Mouse (Mus musculus): Measurements from ENCODE around the gene Gm26620.

Gm26620 gene

DNA sequence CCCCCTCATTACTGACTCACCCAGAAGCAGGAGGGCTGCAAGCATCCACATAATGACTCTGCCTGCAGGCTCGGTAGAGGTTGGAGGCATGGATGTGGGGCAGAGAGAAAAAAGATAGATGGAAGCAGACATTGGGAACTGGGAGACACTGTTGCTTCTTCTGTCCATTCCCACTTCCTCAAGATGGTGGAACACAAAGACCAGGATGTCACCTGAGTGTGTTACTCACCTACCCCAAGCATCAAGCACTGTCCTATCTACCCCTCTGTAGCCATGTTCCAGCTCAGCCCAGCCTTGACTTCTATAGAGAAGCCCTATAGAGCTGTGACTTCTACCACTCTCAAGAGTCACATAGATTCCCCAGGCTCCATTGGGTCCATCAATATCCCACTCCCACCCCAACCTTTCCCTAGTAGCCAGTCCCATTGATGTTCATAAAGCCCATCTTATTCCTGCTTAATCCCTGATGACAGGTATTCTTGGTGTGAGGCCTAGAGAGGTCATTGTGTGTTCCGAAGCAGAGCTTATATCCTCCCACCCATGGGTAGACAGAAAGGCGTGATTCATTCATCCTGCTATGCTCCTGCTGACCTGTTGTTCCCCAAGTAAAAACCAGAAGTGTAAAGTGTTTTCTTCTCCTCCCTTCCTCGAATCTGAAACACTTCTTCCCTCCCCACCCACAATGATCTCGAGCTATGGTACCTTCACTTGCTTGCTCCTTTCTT is 28.2 kb downstream of the Gm26620 start, which contains the start of gene Fcrlb:
Fcrlb (minus strand) TSS at position 51 of the 725 bp plus-strand sequence.
- no peak for DNase-seq

- no peak for DNase-seq
These were observed 30.8 kb downstream of the Gm26620 start for GRCm38 (mm10) chr1:170915657-170916056.

DNA sequence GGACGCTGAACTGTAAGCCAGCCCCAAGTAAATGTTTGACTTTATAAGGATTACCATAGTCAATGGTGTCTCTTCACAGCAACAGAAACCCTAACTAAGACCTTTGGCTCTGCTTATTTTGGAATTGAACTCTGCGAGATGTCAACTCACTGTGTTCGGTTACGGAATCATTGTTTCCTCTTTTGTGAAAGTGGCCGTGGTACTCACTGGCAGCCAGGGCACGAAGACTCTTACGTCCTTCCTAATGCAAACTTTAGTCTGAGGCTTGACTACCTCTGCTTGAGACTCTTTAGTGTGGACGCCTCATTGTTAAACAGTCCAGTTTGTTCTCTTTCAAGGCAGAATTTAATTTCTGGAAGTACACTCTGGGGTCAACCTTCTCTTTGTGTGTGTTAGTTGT is 34.4 kb downstream of the Gm26620 start:
- no peak for DNase-seq

- no peak for DNase-seq
These were observed 39.6 kb downstream of the Gm26620 start for GRCm38 (mm10) chr1:170924485-170924884.

DNA sequence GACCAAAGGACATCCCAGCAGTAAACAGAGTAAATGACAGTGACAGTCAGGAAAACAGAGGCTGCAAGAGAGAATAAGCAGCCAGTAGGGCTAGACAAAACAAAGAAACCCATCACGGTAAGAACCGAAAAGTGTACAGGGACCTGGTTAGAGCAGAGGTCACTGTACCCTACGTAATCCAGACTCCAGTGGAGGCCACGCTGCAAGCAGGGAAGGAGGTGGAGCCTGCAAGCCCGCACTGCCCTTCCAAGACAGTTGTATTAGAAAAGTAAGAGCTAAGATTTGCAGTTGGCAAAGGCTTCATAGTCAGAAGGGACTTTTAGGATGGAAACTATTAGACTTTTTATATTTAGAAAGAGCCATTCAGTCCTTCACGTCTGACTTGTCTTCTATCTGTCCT is 42.1 kb downstream of the Gm26620 start:
- no peak for DNase-seq

DNA sequence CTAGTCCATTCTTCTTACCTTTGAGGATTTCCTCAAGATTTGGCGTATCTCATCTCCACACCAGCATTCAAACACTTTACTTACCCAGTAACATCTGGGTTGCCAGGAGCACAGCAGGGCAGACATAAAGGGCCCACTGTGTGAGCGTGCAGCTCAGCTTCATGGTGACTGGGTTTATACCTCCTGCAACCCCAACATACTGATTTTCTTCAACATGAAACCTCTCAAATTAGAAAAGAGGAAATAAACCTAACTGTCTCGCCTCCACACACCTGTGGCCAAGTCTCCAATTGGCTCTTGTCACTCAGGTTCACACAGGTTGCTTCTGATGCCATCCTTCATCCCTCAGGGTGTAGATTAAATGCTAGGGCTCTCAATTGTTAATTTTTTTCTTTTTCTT is 42.5 kb downstream of the Gm26620 start, which contains the start of gene Fcrla:
Fcrla (minus strand) TSS at position 206 of the 400 bp plus-strand sequence.
- DNase-seq, result no peak

- no peak for DNase-seq
These were observed 43.6 kb downstream of the Gm26620 start for GRCm38 (mm10) chr1:170928467-170928866.

- DNase-seq, result no peak
These were observed 44.4 kb downstream of the Gm26620 start for GRCm38 (mm10) chr1:170929245-170929644.

DNA sequence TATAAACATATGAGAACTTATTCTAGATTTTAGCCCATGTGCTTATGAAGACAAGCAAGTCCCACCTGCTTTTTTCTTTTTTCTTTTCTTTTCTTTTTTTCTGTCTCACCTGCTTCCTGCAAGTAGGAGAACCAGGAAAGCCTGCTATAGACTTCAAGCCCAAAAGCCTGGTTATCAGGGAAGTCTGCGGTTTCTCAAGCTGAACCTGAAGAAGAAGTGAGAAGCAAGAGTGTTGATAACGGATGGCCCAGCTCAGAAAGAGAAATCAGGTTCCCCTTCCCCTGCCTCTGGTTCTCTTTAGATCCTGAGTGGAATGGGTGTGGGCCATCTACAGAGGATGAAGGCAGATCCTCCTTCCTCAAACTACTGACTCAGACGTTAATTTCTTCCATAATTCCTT is 47.2 kb downstream of the Gm26620 start:
- no peak for DNase-seq

DNA sequence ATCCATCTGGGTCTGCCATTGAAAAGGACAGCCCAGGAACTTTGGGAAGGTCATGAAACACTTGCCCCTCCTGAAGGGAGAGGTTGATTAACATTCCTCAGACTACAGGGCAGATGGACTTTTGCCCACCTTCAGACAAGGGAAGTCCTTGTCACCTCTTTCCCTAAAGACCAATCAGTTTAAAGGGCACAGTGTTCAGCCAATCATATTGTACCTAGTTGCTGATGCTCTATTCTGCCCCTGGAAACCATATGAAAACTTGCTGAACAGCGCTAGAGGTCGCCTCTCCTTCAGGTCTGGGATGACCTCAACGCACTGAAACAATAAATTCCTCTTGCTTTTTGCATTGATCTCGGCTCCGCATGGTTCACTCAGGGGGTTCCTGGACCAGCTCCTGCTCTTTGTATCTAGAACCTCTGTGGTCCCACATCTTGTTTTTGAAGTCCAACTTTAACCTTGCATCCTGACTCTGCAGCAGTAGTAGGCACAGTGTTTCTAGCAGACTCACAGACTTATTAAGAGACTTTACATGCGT is 48.6 kb downstream of the Gm26620 start:
- no peak for DNase-seq

DNA sequence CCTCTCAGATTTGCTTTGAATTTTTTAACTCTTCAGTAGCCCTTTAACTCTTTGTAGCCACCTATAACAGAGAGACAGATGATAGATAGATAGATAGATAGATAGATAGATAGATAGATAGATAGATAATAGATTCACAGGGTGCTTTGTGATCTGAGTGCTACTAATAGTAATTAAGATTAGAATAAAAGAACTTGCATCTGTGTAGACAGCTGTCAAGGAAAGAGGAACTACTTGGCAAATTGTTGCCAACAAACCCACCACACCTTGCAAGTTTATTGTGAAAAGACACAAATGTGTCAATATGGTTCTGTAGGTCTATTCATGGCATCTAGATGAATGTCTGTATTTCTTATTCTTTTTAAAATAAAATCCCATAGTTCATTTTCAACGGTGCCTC is 49.1 kb downstream of the Gm26620 start:
- DNase-seq, result no peak

DNA sequence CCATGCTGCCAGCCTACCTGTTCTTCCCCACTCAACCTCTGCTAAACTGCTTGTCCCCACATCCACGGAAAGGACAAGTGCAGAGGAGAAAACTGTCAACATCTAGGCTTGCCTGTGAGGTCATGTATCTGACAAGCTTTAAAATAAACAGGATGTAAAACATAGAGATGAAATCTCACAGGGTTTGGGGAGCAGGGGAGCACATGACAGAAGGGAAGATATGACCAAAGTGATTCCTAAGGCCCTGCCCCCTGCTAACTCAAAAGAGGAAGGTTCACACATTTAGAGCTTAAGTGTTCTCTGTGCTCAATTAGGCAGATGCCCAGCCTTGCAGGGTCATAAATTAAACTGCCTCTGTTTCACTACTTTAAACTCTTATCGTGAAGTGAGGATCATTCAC is 49.5 kb downstream of the Gm26620 start:
- DNase-seq, result no peak
